Comparison of ENCODE assay signal across 12 mouse cellular contexts in the genomic region with DNA sequence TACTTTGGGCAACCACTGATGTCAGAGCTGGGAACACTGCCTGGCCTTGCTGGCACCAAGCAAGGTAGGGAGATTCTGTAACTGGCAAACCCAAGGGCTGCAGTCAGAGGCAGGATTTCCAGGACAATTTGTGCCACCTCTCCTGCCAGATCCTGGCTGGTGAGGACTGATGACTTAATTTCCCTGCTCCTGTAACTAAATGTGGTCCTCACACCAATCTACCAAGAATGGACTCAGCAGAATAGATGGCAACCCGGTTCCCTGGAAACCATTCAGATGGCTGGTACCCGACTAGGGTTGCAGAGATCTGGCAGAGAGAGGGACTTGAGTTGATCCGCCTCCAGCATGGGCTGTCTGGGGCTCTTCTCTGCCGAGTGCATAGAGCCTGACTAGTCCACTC.
DNase-seq lines count a peak whose midpoint lies in the region.
"Had no signal": no experiment of that assay in that cellular context is flagged by ENCODE, and none has a peak within 500 bp of the region (broad histone marks: within the 10 kb centered on the region; RNA-seq: fewer than 3 reads in every experiment).

No protein-coding gene starts in this region.

- intact Hi-C loops in heart, postnatal 14 days (cut with DNase I): no loop called here

- DNase-seq in heart, adult 18-20 months: peak; percentile 22 to 34
- DNase-seq in heart, postnatal 14 days: no peak
- peak; percentile 72 to 75 for DNase-seq in right cerebral cortex, postnatal 10 days (ENCODE audit: low spot score in 2 of 2)
- DNase-seq in right cerebral cortex, postnatal 14 days: no peak
- peak; percentile 40 for DNase-seq in gastrocnemius, postnatal 10 days
- peak; percentile 84 for DNase-seq in skeletal muscle tissue, adult 2 months (ENCODE audit: low read depth, low spot score)
- DNase-seq in urinary bladder, postnatal 25 days (ENCODE audit: low spot score): no peak
- no peak for DNase-seq in kidney, postnatal 10 days
- DNase-seq: adrenal gland, adult 2 months; kidney, adult 18-20 months; liver, postnatal 0 days; thymus, adult 2 months had no signal

Comparison
In these comparisons a context has a peak if more than half of its experiments do, and no peak if none do; other contexts are left out.
1. DNase-seq: peak in heart, adult 18-20 months (2 of 2), right cerebral cortex, postnatal 10 days (2 of 2), gastrocnemius, postnatal 10 days (single experiment) and skeletal muscle tissue, adult 2 months (single experiment); none in heart, postnatal 14 days (0 of 2), right cerebral cortex, postnatal 14 days (single experiment), urinary bladder, postnatal 25 days (single experiment) and kidney, postnatal 10 days (single experiment).